Mouse (Mus musculus) bone marrow macrophage, adult 2 months (primary cell): ENCODE results near the gene Fgf11.

ENCODE experiments used
- CTCF ChIP-seq: IDR thresholded peaks from 2 replicates; pipeline ENCODE4 v1.5.1; 2012; ENCODE audit warnings: low read depth, mild to moderate bottlenecking, low read length, moderate library complexity
- POLR2A ChIP-seq: IDR thresholded peaks from 2 replicates; pipeline ENCODE4 v1.6.1; 2012; ENCODE audit warnings: mild to moderate bottlenecking, low read depth, low read length, borderline replicate concordance

DNA sequence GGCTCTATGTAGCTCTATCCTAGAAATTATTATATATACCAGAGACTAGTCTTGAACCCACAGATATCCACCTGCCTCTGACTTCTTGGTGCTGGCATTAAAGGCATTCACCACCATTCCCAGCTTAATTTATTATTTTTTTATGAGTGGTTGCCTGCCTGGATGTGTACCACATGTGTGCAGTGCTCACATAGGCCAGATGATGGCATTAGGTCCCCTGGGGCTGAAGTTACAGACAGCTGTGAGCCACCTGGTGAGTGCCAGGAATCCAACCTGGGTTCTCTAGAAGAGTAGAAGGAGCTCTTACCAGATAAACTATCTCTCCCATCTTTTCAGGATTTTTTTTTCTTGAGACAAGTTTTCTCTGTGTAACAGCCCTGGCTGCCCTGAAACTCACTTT lies 8.6 kb upstream of the Fgf11 start:
- TF ChIP-seq CTCF = no peak
- TF ChIP-seq POLR2A = no peak
